Mouse (Mus musculus): Measurements from ENCODE around the gene Ndst4. TPM values are rescaled to one million over a fixed set of nuclear protein-coding genes. Genes with fewer than 3 reads are reported as not detected.

Ndst4 gene
- polyA plus RNA-seq, 1 experiment: not detected

DNA sequence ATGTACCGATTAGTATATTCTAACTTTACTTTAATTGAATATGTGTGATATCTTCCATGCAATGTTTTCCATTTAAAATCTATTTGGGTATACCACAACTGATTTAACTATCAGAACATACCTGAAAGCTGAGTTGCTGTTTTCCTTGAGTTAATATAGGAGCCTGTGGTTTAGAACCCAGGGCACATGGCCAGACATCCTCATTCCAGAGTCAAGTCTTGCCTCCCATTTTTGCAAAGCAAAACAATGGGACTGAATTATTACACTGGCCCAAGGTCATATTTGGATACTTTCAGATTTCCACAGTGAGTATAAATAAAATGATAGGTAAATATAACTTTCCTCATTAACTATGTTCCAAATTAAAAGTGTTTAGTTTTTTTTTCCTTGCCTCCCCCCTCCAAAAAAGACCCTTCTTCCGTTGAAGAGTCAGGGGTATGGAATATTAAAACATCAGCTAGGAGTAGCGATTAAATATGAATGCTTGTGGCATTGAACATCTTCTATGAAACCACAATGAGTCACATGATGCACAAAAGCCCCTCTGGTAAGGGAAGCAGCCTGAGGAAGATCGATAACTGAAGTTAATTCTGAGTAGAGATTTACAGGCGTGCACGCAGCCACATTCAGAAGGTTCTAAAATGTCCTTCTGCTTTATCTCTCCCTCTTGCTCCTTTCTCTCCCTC is 271.5 kb downstream of the Ndst4 start:
- Histone ChIP-seq H3K4me1 (ENCODE audit: control insufficient read depth, insufficient read depth, insufficient read length, low read length) (no peaks in the 10 kb centered on the region), H3K27ac (ENCODE audit: insufficient read depth, low read depth, low read length) (no peak overlapping the region), H3K4me3 (ENCODE audit: low read depth, low read length) (no peak overlapping the region), H3K36me3 (ENCODE audit: control insufficient read depth, insufficient read depth, low read length) (no peaks in the 10 kb centered on the region), H3K27me3 (ENCODE audit: control insufficient read depth, insufficient read depth, low read length) (no peaks in the 10 kb centered on the region)
- 76% methylated on average over 6 of the region's 6 CpGs for WGBS
- TF ChIP-seq CTCF (IDR thresholded peaks at IDR 0.05; ENCODE audit: extremely low read depth, insufficient read length, insufficient replicate concordance, low read depth, low read length) (no peak), POLR2A (IDR thresholded peaks at IDR 0.05; ENCODE audit: low read depth, low read length) (no peak)

GRCm38 (mm10) chr3:125678924-125679323 is 275.0 kb downstream of the Ndst4 start:
- Histone ChIP-seq H3K27me3 (ENCODE audit: control insufficient read depth, insufficient read depth, low read length) (no peaks in the 10 kb centered on the region), H3K4me1 (ENCODE audit: control insufficient read depth, insufficient read depth, insufficient read length, low read length) (no peaks in the 10 kb centered on the region), H3K27ac (ENCODE audit: insufficient read depth, low read depth, low read length) (no peak overlapping the region), H3K4me3 (ENCODE audit: low read depth, low read length) (no peak overlapping the region), H3K36me3 (ENCODE audit: control insufficient read depth, insufficient read depth, low read length) (no peaks in the 10 kb centered on the region)
- 77% methylated on average over 9 of the region's 9 CpGs for WGBS
- TF ChIP-seq CTCF (IDR thresholded peaks at IDR 0.05; ENCODE audit: extremely low read depth, insufficient read length, insufficient replicate concordance, low read depth, low read length) (no peak), POLR2A (IDR thresholded peaks at IDR 0.05; ENCODE audit: low read depth, low read length) (no peak)

- Histone ChIP-seq H3K36me3 (ENCODE audit: control insufficient read depth, insufficient read depth, low read length) (no peaks in the 10 kb centered on the region), H3K27ac (ENCODE audit: insufficient read depth, low read depth, low read length) (no peak overlapping the region), H3K4me1 (ENCODE audit: control insufficient read depth, insufficient read depth, insufficient read length, low read length) (no peaks in the 10 kb centered on the region), H3K27me3 (ENCODE audit: control insufficient read depth, insufficient read depth, low read length) (no peaks in the 10 kb centered on the region), H3K4me3 (ENCODE audit: low read depth, low read length) (no peak overlapping the region)
- WGBS: 70% methylated on average over 8 of the region's 8 CpGs
- TF ChIP-seq POLR2A (IDR thresholded peaks at IDR 0.05; ENCODE audit: low read depth, low read length) (no peak), CTCF (IDR thresholded peaks at IDR 0.05; ENCODE audit: extremely low read depth, insufficient read length, insufficient replicate concordance, low read depth, low read length) (no peak)
Measured at GRCm38 (mm10) chr3:125683460-125684230, 279.8 kb downstream of the Ndst4 start.

GRCm38 (mm10) chr3:125684583-125684982 is 280.7 kb downstream of the Ndst4 start:
- H3K27ac ChIP-seq (ENCODE audit: insufficient read depth, low read depth, low read length): no peak overlapping the region
- no peaks in the 10 kb centered on the region for H3K4me1 ChIP-seq (ENCODE audit: control insufficient read depth, insufficient read depth, insufficient read length, low read length)
- H3K36me3 ChIP-seq (ENCODE audit: control insufficient read depth, insufficient read depth, low read length): no peaks in the 10 kb centered on the region
- no peak overlapping the region for H3K4me3 ChIP-seq (ENCODE audit: low read depth, low read length)
- WGBS: 63% methylated on average over 1 of the region's 1 CpGs
- TF ChIP-seq CTCF (IDR thresholded peaks at IDR 0.05; ENCODE audit: extremely low read depth, insufficient read length, insufficient replicate concordance, low read depth, low read length) (no peak), POLR2A (IDR thresholded peaks at IDR 0.05; ENCODE audit: low read depth, low read length) (no peak)
- H3K27me3 ChIP-seq (ENCODE audit: control insufficient read depth, insufficient read depth, low read length): no peaks in the 10 kb centered on the region

DNA sequence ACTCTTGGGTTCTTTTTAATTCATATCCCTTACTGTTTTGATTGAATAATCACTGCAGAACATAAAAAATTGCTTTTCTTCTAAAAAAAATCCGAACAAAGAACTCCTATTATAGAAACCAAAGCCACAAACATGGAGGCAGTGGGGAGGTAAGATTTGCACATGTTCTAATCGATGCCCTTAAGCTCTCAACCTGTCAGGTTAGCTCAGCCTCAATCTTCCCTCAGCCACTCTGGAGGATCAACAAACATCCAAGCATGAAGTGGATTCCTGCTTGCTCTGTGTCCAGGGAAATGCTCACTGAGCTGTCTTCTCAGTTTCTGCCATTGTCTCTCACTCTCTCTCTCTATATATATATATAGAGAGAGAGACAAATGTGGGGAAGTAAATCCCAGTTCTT is 283.7 kb downstream of the Ndst4 start:
- no peaks in the 10 kb centered on the region for H3K4me1 ChIP-seq (ENCODE audit: control insufficient read depth, insufficient read depth, insufficient read length, low read length)
- H3K36me3 ChIP-seq (ENCODE audit: control insufficient read depth, insufficient read depth, low read length): no peaks in the 10 kb centered on the region
- TF ChIP-seq CTCF (IDR thresholded peaks at IDR 0.05; ENCODE audit: extremely low read depth, insufficient read length, insufficient replicate concordance, low read depth, low read length) (no peak), POLR2A (IDR thresholded peaks at IDR 0.05; ENCODE audit: low read depth, low read length) (no peak)
- H3K27ac ChIP-seq (ENCODE audit: insufficient read depth, low read depth, low read length): no peak overlapping the region
- no peak overlapping the region for H3K4me3 ChIP-seq (ENCODE audit: low read depth, low read length)
- 51% methylated on average over 2 of the region's 2 CpGs for WGBS
- H3K27me3 ChIP-seq (ENCODE audit: control insufficient read depth, insufficient read depth, low read length): no peaks in the 10 kb centered on the region

GRCm38 (mm10) chr3:125690948-125691347 is 287.1 kb downstream of the Ndst4 start:
- no peak overlapping the region for H3K4me3 ChIP-seq (ENCODE audit: low read depth, low read length)
- no peaks in the 10 kb centered on the region for H3K36me3 ChIP-seq (ENCODE audit: control insufficient read depth, insufficient read depth, low read length)
- no peaks in the 10 kb centered on the region for H3K27me3 ChIP-seq (ENCODE audit: control insufficient read depth, insufficient read depth, low read length)
- WGBS: 45% methylated on average over 1 of the region's 1 CpGs
- no peak overlapping the region for H3K27ac ChIP-seq (ENCODE audit: insufficient read depth, low read depth, low read length)
- H3K4me1 ChIP-seq (ENCODE audit: control insufficient read depth, insufficient read depth, insufficient read length, low read length): no peaks in the 10 kb centered on the region
- no peak for TF ChIP-seq CTCF (IDR thresholded peaks at IDR 0.05; ENCODE audit: extremely low read depth, insufficient read length, insufficient replicate concordance, low read depth, low read length)
- TF ChIP-seq POLR2A (IDR thresholded peaks at IDR 0.05; ENCODE audit: low read depth, low read length): no peak

- Histone ChIP-seq H3K4me1 (ENCODE audit: control insufficient read depth, insufficient read depth, insufficient read length, low read length) (no peaks in the 10 kb centered on the region), H3K4me3 (ENCODE audit: low read depth, low read length) (no peak overlapping the region), H3K27ac (ENCODE audit: insufficient read depth, low read depth, low read length) (no peak overlapping the region), H3K27me3 (ENCODE audit: control insufficient read depth, insufficient read depth, low read length) (no peaks in the 10 kb centered on the region), H3K36me3 (ENCODE audit: control insufficient read depth, insufficient read depth, low read length) (no peaks in the 10 kb centered on the region)
- 71% methylated on average over 2 of the region's 2 CpGs for WGBS
- TF ChIP-seq CTCF (IDR thresholded peaks at IDR 0.05; ENCODE audit: extremely low read depth, insufficient read length, insufficient replicate concordance, low read depth, low read length) (no peak), POLR2A (IDR thresholded peaks at IDR 0.05; ENCODE audit: low read depth, low read length) (no peak)
Measured at GRCm38 (mm10) chr3:125722953-125723352, 319.1 kb downstream of the Ndst4 start.
